Mouse (Mus musculus): Measurements from ENCODE around the gene Il1f10.

Il1f10 gene

DNA sequence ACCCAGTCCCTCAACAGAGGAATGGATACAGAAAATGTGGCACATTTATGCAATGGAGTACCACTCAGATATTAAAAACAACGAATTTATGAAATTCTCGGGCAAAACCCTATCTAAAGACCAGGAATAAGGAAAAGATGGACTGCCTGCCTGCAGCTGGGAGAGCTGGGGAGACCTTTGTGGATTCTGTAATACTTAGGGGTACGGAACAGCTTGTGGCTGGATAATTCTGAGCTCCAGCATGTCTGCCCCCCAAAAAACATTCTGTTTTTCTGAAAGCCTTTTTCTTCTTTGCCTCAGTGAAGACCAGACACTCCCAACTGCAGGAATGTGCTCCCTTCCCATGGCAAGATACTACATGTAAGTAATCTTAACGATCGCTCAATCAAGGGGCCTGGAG is at the start of gene Il1f10:
Gene Il1f10 (plus strand): TSS at position 301 of the 400 bp plus-strand sequence.
- no peak for DNase-seq (ENCODE audit: extremely low read depth, low read depth)

DNA sequence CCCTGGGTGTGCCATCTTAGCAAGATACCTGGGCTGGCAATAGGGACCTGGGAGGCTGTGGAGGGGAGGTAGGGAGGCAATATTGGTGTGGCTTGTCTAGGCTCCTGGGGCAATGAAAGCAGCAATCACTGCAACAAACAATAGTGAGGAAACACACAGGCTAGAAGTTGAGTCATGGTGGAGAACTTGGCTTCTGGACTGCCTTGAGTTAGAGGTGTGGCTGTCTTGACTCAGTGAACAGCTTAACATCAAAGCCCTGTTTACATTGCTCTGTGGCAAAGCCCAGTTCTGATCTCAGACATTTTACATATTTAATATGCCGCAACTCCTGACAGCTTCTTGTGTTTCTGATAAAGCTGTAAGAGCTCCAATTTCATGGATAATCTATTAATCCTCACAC is 23.5 kb upstream of the Il1f10 start:
- no peak for DNase-seq (ENCODE audit: extremely low read depth, low read depth)

DNA sequence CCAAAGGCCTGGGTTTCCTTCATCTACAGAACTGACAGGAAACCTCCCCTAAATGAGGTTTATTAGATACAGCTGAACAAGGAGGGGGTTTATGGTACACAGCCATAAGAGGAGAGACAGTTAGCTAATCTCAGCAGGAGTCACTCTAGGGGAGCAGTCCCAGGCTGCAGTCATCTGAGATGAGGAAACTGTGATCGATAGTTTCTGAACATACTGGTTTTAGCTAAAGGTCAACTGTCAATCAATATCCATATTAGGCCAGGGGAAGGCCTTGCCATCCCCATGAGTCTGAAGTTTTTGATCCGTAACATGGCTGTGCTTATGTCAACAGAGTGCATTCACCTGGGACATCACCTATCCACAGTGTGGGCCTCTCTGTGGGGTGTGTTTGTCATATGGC is 17.4 kb upstream of the Il1f10 start:
- DNase-seq (ENCODE audit: extremely low read depth, low read depth): no peak

DNA sequence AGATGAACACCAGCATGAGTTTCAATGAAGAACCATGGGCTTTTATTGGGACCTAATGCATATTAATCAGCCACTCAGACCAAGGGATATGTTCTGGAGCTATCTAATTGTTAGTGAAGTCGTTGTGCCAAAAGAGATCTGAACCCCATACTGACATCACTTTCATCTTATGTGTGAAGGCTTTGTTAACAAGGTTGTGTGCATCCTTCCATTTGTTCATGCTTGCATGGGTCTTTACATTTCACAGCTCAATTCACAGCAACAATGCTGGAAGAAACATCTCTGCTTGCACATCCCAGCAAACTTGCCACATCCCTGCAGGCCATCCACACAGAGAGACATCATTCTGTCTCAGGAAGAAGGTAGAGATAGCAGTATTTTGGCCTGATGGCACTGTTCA is 15.8 kb upstream of the Il1f10 start:
- no peak for DNase-seq (ENCODE audit: extremely low read depth, low read depth)

DNA sequence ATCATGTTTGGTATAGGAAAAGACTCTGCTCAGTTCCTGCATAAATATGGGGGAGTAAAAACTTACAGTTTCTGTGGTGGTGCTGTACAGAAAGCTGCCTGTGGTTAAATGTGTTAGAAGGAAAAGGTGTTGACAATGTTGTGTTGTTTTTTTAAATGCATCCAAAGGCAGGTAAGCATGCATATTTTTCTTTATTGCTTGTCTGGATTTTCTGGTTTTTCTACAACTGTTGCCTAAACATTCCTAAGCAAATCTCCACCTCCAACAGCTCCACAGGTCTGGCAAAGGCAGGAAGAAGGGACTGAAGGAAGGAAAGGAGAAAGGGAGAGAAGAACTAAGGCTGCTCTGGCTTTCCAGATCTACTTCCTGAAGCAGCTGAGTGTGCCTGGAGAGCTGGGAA is 14.3 kb upstream of the Il1f10 start, which contains the start of gene Il1f5:
Gene Il1f5 (plus strand): TSS at position 301 of the 400 bp plus-strand sequence.
- no peak for DNase-seq (ENCODE audit: extremely low read depth, low read depth)

DNA sequence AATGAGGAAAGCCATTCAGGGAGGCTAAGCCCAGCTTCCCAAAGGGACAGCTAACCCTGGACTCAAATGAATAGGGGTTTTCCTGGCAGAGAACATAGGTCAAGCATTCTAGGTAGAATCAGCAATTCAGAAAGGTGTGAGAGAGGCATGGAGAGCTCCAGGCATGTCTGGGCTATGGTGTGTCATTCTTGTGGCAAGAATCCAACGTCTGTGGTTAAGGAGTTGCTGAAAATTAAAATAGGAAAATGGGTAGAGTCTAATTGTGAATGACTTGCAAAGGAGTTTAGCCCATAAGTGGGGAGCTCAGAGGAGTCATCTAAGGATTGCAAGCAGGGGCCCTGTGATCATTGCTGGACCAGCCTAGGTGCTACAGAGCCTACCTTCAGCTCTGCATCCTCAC is 3.6 kb downstream of the Il1f10 start:
- no peak for DNase-seq (ENCODE audit: extremely low read depth, low read depth)

DNA sequence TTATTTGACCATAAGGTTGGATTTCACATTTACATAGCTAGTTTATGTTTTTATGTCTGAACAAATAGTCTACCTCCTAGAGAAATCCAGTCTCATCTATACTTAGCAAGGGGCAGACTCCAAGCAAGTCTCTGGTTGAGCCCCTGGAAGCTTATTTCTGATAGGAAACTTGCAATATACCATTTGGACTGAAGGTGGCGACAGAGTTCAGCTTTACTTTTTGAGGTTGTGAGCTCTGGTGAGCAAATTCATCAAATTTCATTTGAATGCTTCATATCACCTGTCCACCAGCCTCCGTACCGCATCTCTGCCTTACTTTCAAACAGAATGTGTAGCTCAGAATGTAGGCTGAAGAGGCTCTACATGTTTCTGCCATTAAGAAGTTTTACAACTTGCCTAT is 5.8 kb downstream of the Il1f10 start:
- DNase-seq (ENCODE audit: extremely low read depth, low read depth): peak; percentile 10

DNA sequence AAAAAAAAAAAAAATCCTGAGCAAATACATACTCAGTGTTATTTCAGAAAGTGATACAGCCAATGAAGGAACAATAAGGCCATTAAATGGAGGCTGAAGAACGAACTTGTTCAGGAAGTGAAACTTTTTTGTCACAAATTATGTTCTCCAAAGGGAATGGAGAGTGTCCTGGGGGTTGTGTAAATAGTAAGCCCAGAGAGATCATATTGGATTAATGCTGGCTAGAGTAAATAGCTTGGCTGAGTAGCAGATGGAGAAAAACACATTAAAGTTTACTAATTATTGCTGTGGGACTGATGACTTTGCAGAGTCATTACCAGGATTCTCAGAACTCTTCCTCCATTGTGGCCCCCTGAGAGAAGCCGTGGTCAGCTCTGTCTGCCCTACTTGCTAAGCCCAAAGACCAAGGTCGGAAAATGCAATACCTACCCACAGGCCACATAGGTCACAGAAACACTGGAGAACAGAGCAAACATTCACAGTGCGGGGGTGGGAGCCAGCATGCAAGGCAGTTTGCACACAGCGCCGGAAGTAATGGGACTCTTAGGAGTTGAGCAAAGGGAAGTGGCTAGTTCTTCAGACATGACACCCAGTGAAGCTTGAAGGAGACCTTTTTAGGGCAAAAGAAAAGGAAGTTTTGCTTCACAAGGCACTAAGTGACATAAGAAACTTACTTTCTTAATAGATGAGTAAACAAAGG is 20.5 kb downstream of the Il1f10 start:
- DNase-seq (ENCODE audit: extremely low read depth, low read depth): no peak

DNA sequence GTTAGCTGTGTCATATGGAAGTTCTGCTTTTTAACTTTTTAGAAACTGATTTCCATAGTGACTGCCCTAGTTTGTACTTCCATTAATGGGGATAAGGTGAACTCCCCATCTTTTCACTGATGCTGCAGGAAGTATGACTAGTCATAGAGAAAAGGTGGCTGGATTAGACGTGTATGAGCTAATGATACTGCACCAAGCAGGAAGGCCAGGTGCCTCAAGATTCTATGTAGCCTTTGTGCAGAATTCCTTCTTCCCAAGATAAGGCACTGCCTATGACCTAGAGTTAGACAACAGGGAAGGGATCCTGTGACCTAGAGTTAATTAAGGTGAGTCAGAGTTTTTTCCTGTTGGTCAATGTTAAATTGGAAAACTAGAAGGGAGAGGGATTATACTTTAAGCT is 25.9 kb downstream of the Il1f10 start:
- DNase-seq (ENCODE audit: extremely low read depth, low read depth): no peak

DNA sequence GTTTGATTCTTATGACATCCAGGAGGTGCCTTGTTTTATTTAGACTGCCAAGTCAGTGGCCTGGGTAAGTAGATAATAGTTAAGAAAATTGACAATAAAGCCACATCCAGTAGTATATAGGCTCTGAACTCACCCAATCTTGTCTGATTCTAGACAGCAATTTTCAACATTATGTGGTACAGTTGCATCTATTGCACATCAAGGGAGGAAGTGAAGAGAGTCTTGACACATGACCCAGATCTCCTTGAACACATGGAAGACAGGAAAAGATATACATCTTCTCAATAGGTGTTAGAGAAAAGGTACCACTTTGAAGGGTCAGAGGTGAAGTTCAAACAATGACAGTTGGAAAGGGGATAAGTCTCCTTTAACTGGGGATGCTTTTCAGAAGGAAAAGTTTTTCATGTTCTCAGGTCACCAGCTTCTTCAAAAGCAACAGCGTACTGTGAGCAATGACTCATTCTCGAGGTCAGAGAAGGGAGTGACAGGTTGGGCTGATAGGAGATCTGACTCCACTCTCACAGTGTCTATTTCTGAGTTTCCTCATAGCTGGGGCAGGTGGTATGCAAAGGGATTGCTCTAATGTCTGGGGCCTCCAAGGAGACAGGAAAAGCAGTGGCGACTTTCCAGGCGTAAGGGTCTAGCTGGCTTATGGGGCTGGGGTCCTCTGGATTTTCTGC is 27.1 kb downstream of the Il1f10 start:
- no peak for DNase-seq (ENCODE audit: extremely low read depth, low read depth)

DNA sequence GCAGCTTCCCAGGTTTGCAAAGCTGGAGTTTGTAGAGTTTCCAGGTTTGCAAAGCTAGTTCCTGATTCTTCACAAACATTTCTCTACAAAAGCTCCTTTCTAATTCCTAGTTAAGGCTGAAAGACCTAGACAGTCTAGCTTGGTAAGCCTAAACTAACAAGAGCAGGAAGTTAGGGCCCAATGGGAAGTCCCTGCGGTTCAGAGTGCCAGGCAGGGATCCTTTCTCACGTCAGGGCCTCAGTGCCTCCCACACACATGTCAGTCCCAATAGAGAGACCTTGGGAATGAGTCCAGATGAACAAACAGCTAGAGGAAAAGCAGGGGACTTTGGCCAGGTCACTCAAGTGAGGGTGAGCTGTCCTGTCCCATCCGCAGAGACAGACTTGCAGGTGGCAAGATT is 44.3 kb downstream of the Il1f10 start:
- no peak for DNase-seq (ENCODE audit: extremely low read depth, low read depth)

DNA sequence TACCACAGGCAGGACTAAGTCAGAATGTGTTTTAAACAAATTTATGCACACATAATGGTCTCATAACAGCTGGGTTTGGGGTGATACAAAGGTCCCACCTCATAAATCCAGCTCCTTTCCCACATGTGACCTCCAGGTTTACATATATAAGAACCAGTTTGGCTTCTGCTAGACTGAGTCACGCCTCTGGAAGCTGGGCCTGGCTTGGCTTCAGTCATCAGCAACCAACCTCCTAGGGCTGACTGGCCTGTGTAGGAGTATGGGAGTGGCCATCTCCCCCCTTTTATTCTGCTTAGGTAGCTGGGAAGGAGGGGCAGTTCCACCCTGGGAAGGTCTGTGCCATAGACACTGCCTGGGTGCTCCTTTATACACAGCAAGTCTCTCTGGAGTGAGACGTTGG is 45.5 kb downstream of the Il1f10 start, which contains the start of gene Il1rn:
Gene Il1rn (plus strand): TSS at position 309 of the 400 bp plus-strand sequence.
- no peak for DNase-seq (ENCODE audit: extremely low read depth, low read depth)

DNA sequence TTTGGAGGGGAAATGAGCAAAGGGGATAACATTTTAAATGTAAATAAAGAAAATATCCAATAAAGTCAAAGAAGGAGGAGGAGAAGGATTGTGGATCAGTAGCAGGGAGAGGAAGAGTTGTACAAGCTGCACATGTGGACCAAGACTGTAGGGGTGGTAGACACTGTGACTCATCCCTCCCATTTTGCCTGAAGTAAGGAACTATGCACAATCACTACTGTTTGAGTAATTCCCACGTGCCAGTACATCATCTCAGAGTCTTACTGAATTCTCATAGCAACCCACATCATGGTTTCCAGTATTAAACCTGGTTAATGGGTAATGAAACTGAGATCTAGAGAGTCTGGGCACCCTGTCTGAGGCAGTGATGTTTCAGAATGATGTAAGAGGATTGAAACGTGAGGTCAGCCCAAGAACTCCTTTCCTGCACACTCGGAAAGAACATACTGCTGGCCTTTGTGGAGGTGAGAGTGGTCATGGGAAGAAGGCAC is 50.4 kb downstream of the Il1f10 start:
- DNase-seq (ENCODE audit: extremely low read depth, low read depth): no peak
